ENCODE assay signal across 23 mouse cellular contexts in genomic region chr4:109660568-109660967, GRCm38 (mm10).
"Had no signal": no experiment of that assay in that cellular context is flagged by ENCODE, and none has a peak within 500 bp of the region (broad histone marks: within the 10 kb centered on the region; RNA-seq: fewer than 3 reads in every experiment).

No protein-coding gene starts in this region.

- H3K9me3 ChIP-seq: heart, embryonic 10.5 days; heart, embryonic 12.5 days; hindbrain, embryonic 12.5 days; hindbrain, embryonic 15.5 days; intestine, embryonic 15.5 days; limb, embryonic 13.5 days; limb, embryonic 15.5 days; liver, embryonic 12.5 days had no signal

- H3K4me2 ChIP-seq: heart, embryonic 12.5 days; hindbrain, embryonic 12.5 days; hindbrain, embryonic 15.5 days; intestine, embryonic 15.5 days; limb, embryonic 13.5 days; limb, embryonic 15.5 days; liver, embryonic 12.5 days had no signal

- DNase-seq: gastrocnemius, adult 2 months; gastrocnemius, postnatal 10 days; gastrocnemius, postnatal 25 days; kidney, adult 18-20 months; kidney, adult 8-10 months; kidney, postnatal 14 days; kidney, postnatal 36 days; layer of hippocampus, adult 9-11 months; layer of hippocampus, postnatal 36 days; left cerebral cortex, postnatal 4 days; lung, adult 18-20 months had no signal

- H3K36me3 ChIP-seq: heart, embryonic 10.5 days; heart, embryonic 12.5 days; hindbrain, embryonic 12.5 days; hindbrain, embryonic 15.5 days; intestine, embryonic 15.5 days; limb, embryonic 13.5 days; limb, embryonic 15.5 days had no signal

- H3K27ac ChIP-seq: heart, embryonic 10.5 days; hindbrain, embryonic 12.5 days; hindbrain, embryonic 15.5 days; intestine, embryonic 15.5 days; kidney, postnatal 0 days; limb, embryonic 13.5 days; limb, embryonic 15.5 days; liver, embryonic 12.5 days; liver, embryonic 14.5 days had no signal

- ATAC-seq: inflammation-experienced regulatory T-cells, adult 6 months; intestine, embryonic 15.5 days; intestine, postnatal 0 days; liver, embryonic 12.5 days had no signal

- H3K9ac ChIP-seq: heart, embryonic 12.5 days; hindbrain, embryonic 12.5 days; hindbrain, embryonic 15.5 days; intestine, embryonic 15.5 days; limb, embryonic 13.5 days; limb, embryonic 15.5 days; liver, embryonic 12.5 days; liver, embryonic 14.5 days had no signal

- H3K4me3 ChIP-seq: heart, embryonic 10.5 days; heart, embryonic 12.5 days; hindbrain, embryonic 12.5 days; hindbrain, embryonic 15.5 days; intestine, embryonic 15.5 days; limb, embryonic 13.5 days; limb, embryonic 15.5 days; liver, embryonic 12.5 days had no signal
